Mouse (Mus musculus): ENCODE data around the gene Tectb. TPM values are rescaled to one million over a fixed set of nuclear protein-coding genes. Genes with fewer than 3 reads are reported as not detected.

Gene Tectb
- polyA plus RNA-seq, 1 experiment from 2014 or later = not detected

- Histone ChIP-seq H3K9ac (no peak overlapping the region), H3K4me2 (no peak overlapping the region), H3K9me3 (replicated peaks) (no peaks in the 10 kb centered on the region), H3K4me3 (replicated peaks) (no peak overlapping the region), H3K4me1 (peaks cover 6% of the 10 kb centered on the region), H3K27me3 (0 out of 2 replicates have a peak, but pooled peaks cover 4% of the 10 kb centered on the region), H3K27ac (no peak overlapping the region), H3K36me3 (no peaks in the 10 kb centered on the region)
- ATAC-seq (replicated peaks; ENCODE audit: low FRiP score) = no peak
- WGBS = 67% methylated on average over 6 of the region's 6 CpGs
These were observed 59.4 kb downstream of the Tectb start for GRCm38 (mm10) chr19:55239766-55240426.

GRCm38 (mm10) chr19:55241186-55241645, 60.7 kb downstream of the Tectb start, which contains the start of gene Gucy2g:
Gucy2g (minus strand) TSS chr19:55241236.
- ATAC-seq (replicated peaks; ENCODE audit: low FRiP score) = no peak
- no peak within 1 kb of the TSS for H3K4me2 ChIP-seq
- no peaks in the 10 kb centered on the region for H3K36me3 ChIP-seq
- peaks cover 11% of the 10 kb centered on the region for H3K4me1 ChIP-seq
- H3K9me3 ChIP-seq (replicated peaks) = no peaks in the 10 kb centered on the region
- H3K4me3 ChIP-seq (replicated peaks) = no peak within 1 kb of the TSS
- 0 out of 2 replicates have a peak, but pooled peaks cover 4% of the 10 kb centered on the region for H3K27me3 ChIP-seq
- H3K27ac ChIP-seq = no peak within 1 kb of the TSS
- no peak within 1 kb of the TSS for H3K9ac ChIP-seq
- WGBS = 84% methylated on average over 6 of the region's 6 CpGs

GRCm38 (mm10) chr19:55244791-55245231, 64.3 kb downstream of the Tectb start:
- Histone ChIP-seq H3K4me1 (peaks cover 11% of the 10 kb centered on the region), H3K4me2 (peak overlapping the region; percentile 17; the same call in 1 of the 2 replicates)
- 7% methylated on average over 7 of the region's 7 CpGs for WGBS

More at GRCm38 (mm10) chr19:55244791-55245231, 64.3 kb downstream of the Tectb start:
- H3K9ac ChIP-seq = no peak overlapping the region
- H3K27me3 ChIP-seq = 0 out of 2 replicates have a peak, but pooled peaks cover 4% of the 10 kb centered on the region
- no peaks in the 10 kb centered on the region for H3K36me3 ChIP-seq
- no peaks in the 10 kb centered on the region for H3K9me3 ChIP-seq (replicated peaks)
- no peak overlapping the region for H3K4me3 ChIP-seq (replicated peaks)
- peak overlapping the region; percentile 60 for H3K27ac ChIP-seq
- ATAC-seq (replicated peaks; ENCODE audit: low FRiP score) = peak; percentile 89

Small RNA genes lying within 50 kb of the gene (microRNA-seq; reads per million reads assigned to microRNA genes)
- not detected for gene Mir6715

Other genes with a start within 250 kb of the Tectb start
- 18.1 and 19.0 TPM in 2 replicates for gene Gpam, start 53.5 kb upstream of the Tectb start, polyA plus RNA-seq (2015; fragmentation: Nextera tagmentation; extraction: Ambion mirVana)
- gene Gucy2g, start 60.5 kb downstream of the Tectb start, polyA plus RNA-seq (2015; fragmentation: Nextera tagmentation; extraction: Ambion mirVana) = 0.04 and 0.05 TPM in 2 replicates
- 50.3 and 51.2 TPM in 2 replicates for gene Acsl5, start 71.2 kb downstream of the Tectb start, polyA plus RNA-seq (2015; fragmentation: Nextera tagmentation; extraction: Ambion mirVana)
- gene Zdhhc6, start 135.3 kb downstream of the Tectb start, polyA plus RNA-seq (2015; fragmentation: Nextera tagmentation; extraction: Ambion mirVana) = 98.6 and 99.7 TPM in 2 replicates
- 28.7 and 30.6 TPM in 2 replicates for gene Vti1a, start 135.6 kb downstream of the Tectb start, polyA plus RNA-seq (2015; fragmentation: Nextera tagmentation; extraction: Ambion mirVana)

Data from kidney, embryonic 15.5 days (tissue).